In the genomic region with DNA sequence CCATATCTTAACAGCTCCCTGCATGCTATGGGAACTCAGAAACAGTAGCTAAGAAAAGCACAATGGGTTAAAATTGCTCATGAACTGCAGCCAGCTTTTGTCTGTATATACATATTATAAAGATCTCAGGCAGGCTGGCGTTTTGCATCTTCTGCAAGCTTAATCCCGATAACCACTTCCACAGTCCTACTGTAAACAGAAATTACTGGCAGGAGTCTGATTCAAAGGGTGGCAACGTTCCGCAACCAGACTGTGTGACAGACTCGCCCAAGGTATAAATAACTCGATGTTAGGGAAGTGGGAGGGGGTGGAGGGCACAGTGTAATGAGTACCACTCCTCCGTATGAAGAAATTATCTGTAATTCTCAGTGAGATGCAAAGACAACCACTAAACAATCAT, we compare ENCODE assay signal across 1 mouse cellular context.
TF ChIP-seq lines count a peak whose summit lies in the region.

No protein-coding gene starts in this region.

TF ChIP-seq in MEL, 35 proteins besides CTCF, POLR2A, EP300 and RAD21 (continued from another document):
- TF ChIP-seq POLR2AphosphoS5 (IDR thresholded peaks at IDR 0.05; ENCODE audit: borderline replicate concordance, low read depth, low read length) (no peak), E2F4 (IDR thresholded peaks at IDR 0.05; ENCODE audit: borderline replicate concordance, low read depth, low read length) (no peak)
